Mouse (Mus musculus) right cerebral cortex, adult 2 months (tissue): ENCODE measurements around the gene Spa17.

ENCODE experiments used
- DNase-seq, 2 experiments: peaks; one replicate each; pipeline ENCODE4 v3.0.0; 2021 to 2022; ENCODE audit warnings: low spot score in 2 of 2

Gene Spa17

DNA sequence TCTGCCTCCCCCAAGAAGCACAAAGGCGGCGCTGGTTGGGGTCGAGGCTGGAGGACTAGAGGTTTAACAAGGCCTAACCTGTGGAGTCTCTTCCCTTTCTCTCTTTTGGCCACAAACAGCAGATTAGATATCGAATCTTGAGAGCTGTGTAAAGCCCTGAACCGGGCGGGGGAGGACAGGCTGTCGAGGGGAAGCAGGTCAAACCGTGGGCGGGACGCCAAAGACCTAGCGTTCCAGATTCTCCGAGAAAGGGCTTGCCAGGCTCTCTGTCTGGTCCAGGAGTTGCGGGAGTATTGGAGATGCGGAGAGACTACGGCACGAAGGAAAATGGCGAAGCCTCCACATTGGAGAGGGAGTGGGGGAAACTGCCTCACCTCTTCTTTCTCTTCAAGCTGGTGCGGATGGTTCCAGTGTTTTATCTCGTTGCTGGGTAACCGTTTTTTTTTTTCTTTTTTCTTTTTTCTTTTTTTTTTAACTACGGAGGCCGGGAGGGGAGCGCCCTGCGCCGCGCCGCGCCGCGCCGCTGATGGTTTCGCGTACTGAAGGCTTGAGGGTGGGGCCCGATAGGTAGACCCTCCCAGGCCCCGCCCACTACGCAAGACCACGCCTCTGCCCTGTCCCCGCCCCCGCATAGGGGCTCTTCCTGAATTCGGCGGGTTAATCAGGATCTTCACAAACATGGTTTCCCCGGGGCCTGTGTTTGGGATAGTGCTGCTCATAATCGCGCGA, at the start of gene Spa17:
Spa17 (minus strand) TSS at position 541 of the 729 bp plus-strand sequence.
- peak; percentile 79 to 83 for DNase-seq

- no peak for DNase-seq
These were observed 49.7 kb upstream of the Spa17 start for GRCm38 (mm10) chr9:37663210-37663609.

- DNase-seq = no peak
These were observed 45.9 kb upstream of the Spa17 start for GRCm38 (mm10) chr9:37659413-37659812.

DNA sequence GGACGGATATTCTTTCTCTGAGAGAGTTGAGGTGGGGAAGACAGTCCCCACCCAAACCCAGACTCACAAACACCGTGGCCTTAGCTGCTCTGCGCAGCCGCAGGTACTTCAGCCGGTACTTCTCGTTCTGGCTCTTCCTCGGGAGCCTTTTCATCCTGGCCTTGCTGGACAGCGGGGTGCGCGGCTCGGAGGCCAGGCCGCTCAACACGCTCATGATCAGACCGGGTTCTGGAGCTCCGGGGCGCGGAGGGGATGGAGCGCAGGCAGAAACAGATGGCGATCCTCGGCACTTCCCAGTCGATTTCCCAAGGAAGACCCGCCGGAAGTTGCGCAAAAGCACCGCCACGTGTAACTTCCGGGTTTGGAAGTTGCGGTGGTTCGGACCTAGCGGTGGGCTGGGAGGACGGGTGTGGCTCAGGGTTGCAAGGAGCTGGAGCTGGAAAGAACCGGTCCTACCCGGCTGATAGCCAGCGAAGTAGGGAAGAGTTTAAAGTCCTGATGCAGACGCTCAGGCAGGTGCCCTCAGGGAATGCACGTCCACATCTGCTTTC, 43.5 kb upstream of the Spa17 start, which contains the start of gene Tbrg1:
Tbrg1 (minus strand) TSS at position 382 of the 551 bp plus-strand sequence.
- DNase-seq = peak; percentile 80 to 85

- no peak for DNase-seq
These were observed 42.9 kb upstream of the Spa17 start for GRCm38 (mm10) chr9:37656439-37656881.

- no peak for DNase-seq
These were observed 42.4 kb upstream of the Spa17 start for GRCm38 (mm10) chr9:37655961-37656360.

- no peak for DNase-seq
These were observed 40.3 kb upstream of the Spa17 start for GRCm38 (mm10) chr9:37653836-37654235.

DNA sequence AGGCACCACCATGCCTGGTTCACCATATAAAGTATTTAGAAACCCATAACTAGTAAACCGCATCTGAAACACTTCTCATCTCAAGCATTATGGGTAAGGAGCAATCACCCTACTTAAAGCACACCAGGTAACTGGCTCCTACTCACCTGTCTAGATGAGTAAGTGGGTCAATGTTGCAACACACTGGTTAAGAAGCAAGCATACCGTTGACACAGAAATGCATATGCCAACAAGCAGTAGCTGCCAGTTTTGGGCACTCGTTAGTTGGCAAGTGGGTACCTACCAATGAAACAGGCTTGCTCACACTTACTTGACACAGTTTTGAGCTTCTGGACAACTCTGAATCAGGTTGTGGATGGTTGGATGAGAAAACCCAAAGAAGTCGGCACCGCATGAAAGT, 37.1 kb upstream of the Spa17 start:
- DNase-seq = no peak

GRCm38 (mm10) chr9:37646246-37646645, 32.7 kb upstream of the Spa17 start:
- no peak for DNase-seq

- DNase-seq = no peak
These were observed 25.2 kb upstream of the Spa17 start for GRCm38 (mm10) chr9:37638721-37639120.

DNA sequence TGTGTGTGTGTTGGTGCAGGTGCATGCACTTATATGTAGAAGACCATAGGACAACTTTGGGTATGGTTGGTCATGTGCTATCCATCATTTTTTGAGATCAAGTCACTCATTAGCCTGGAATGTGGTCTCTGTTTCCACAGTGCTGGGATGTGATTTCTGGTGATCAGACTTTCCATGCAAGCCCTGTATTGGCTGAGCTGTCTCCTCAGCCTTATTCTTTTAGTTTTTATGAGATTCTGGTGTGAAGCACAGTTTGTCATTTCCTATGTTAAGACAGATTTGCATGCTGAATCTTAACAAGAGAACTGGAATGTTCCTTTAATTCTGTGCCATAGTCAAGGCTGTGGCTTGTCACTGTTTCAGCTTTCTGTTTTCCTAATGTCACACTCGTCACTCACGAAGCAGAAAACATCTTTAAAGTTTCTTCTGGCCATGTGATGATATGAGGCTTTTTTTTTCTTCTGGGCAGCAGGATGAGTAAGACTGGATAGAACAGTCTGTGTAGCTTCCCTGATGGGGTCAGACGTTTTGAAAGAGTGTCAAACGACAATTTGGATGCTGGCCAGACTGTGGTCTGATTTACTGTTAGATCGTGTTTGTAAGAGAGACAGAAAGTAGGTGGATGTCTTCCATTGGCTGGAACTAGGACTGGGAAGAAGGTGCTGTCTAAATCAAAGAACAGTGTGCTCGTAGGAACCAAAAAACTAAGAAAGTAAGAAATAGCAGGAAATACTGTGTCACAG, 23.4 kb upstream of the Spa17 start:
- DNase-seq = no peak

GRCm38 (mm10) chr9:37636335-37636734, 22.8 kb upstream of the Spa17 start:
- peak; percentile 58 to 60 for DNase-seq

GRCm38 (mm10) chr9:37634269-37634668, 20.7 kb upstream of the Spa17 start:
- DNase-seq = no peak

DNA sequence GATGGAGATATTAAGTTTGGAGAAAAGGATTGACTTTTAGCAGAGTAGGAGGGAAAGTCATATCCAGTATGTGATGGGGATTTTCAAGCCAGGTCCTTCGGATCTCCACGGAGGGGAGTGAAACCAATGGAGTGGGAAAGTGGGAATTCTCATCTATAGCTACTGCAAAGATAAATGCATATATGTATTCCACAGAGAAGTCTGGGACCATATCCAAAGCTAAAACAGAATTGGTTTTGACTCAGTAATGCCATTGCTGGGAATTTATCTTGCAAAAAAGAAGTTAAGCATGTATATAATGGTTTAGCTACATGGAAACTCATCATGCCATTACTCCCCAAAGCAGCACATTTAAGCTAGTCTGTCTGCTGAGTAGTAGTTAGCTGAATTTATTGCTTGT, 18.8 kb upstream of the Spa17 start:
- DNase-seq = no peak

DNA sequence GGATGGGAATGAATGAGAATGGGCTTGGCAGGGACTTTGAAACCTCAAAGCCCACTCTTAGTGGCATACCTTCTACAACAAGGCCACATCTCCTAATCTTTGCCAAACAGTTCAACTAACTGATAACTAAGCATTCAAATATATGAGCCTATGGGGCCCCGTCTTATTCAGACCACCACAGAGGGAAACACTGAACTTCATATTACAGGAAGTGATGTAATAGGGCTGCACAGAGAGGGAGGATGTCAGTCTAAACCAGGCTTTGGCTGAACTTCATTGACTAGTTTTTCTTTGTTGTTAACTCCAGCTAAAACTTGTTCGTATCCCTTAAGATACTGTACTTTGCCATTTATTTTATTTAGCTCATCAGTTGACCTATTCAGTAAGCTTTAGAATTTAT, 16.4 kb upstream of the Spa17 start:
- no peak for DNase-seq

GRCm38 (mm10) chr9:37628581-37628980, 15.1 kb upstream of the Spa17 start:
- DNase-seq = no peak

DNA sequence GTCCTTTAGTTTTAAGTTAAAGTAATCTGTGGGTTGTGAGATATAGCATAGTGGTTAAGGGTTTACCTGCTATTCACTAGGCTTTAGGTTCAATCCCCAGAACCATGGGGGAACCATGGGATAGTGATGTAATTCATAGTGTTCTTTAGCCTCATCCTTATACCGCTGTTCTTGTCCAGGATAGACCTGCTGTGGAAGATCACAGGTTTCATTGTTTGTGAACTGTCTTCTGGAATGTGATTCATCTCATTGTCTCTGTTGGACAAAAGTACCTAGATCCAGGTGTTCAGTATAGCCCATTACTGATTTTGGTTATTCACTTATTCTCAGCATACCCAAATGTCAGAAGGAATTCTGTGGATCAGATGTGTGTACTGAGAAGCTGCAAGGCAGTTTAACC, 13.7 kb upstream of the Spa17 start:
- DNase-seq = no peak

DNA sequence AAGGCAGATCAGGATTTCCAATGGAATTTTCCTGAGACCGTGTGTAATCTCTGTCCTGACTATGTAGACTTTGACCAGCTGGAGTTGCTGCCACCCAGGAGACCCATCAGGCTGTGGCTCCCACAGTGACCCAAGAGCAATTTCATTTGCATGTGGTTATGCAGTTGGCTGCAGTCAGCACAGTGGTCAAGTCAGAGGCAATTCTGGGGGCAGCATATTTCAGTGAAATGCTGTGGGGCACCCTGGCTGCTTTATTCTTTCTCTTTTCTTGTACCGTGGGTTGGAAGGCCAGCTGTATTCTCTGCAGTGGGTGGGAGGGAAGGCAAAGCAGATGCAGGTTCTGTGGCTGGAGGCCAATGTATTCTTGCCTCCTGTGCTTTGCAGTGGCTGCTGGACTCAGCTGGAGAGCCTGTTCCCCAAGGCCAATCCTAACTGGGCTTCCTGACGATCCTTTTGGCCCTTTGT, 12.6 kb upstream of the Spa17 start:
- peak; percentile 41 to 56 for DNase-seq

DNA sequence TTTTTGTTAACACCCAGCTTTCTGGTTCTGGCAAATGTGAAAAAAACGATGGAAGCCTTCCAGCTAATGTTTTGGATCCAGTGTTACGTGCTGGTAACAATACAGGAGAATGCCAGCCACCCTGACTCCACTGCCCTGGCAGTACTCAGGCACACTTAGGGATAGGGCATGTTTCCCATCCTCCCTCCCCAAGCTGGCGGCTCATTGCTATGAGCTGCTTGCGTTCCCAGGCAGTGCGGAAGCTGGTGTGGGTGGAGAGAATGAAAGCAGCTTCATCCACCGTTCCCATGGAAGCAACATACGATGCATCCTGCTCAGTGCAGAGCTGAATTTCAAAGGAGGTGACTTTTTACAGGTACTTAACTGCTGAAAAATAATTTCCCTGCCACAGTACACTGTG, 12.1 kb upstream of the Spa17 start:
- peak; percentile 84 to 85 for DNase-seq

DNA sequence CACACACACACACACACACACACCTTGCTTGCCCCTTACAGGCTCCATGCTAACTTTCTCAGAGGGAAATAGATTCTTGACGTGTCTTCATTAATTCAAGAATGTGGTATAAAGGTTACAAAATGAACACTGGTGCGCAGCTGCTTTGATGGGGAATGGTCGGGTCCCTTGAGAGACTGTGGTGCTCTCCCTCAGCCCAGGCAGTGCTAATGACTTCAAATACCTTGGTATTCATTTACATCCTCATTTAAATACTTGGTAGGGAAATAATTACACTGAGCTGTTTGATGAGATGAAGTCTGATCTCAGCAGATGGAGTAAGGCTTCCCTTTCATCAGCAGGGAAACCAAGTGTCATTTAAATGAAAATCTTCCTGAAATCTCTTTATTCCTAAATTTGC, 11.6 kb upstream of the Spa17 start:
- no peak for DNase-seq

- no peak for DNase-seq
These were observed 11.0 kb upstream of the Spa17 start for GRCm38 (mm10) chr9:37624502-37624901.

GRCm38 (mm10) chr9:37623981-37624380, 10.5 kb upstream of the Spa17 start:
- DNase-seq = no peak

DNA sequence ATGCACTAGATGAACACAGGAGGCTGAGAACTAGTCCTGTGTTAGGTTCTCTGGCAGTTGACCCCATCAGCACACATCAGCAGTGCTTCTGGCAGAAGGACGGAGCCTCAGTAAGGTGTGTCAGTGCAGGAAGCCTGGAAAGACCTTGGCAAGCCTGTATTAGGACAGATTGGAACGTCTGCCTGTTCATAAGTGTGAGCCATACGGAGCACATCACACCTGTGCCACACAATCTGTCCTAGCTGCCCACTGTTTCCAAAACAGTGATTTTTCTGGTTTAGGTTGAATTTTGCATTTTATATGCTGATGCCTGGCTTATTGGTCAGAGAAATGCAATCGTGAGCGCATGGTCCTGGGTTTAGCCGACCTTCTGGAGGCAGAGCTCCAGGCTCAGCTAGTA, 7.8 kb upstream of the Spa17 start:
- DNase-seq = peak; percentile 59 to 68
